Mouse (Mus musculus) forebrain, embryonic 11.5 days (tissue): ENCODE results near the gene Rnaseh2b. TPM values are rescaled to one million over a fixed set of nuclear protein-coding genes. Genes with fewer than 3 reads are reported as not detected.

Experiments
- ATAC-seq: fragments of 200-750 bp; cut with Nextera tagmentation; replicated peaks from 2 replicates; pipeline ENCODE4 v1.8.0; 2017; ENCODE audit warnings: moderate TSS enrichment; ENCODE audit not compliant: low FRiP score
- DNase-seq: peaks from one replicate; pipeline ENCODE4 v3.0.0-alpha.2; 2017; ENCODE audit warnings: low spot score
- H3K27ac ChIP-seq: fragments of 300-500 bp; sonication (generic); 2 replicates; pipeline ENCODE4 v1.5.1; 2014; ENCODE audit warnings: low read depth, low read length
- H3K27me3 ChIP-seq: fragments of 300-500 bp; sonication (generic); 2 replicates; pipeline ENCODE4 v1.6.1; 2014; ENCODE audit warnings: mild to moderate bottlenecking, low read length, mixed read lengths; ENCODE audit not compliant: control insufficient read depth, insufficient read depth
- H3K36me3 ChIP-seq: fragments of 300-500 bp; sonication (generic); 2 replicates; pipeline ENCODE4 v1.6.1; 2014; ENCODE audit warnings: mild to moderate bottlenecking, low read length, moderate library complexity, mixed read lengths; ENCODE audit not compliant: control insufficient read depth, insufficient read depth
- H3K4me1 ChIP-seq: fragments of 300-500 bp; sonication (generic); replicated peaks from 2 replicates; pipeline ENCODE4 v1.6.1; 2014; ENCODE audit warnings: low read length, mixed read lengths; ENCODE audit not compliant: control insufficient read depth, insufficient read depth
- H3K4me2 ChIP-seq: fragments of 300-500 bp; sonication (generic); 2 replicates; pipeline ENCODE4 v1.6.1; 2014; ENCODE audit warnings: low read depth, mild to moderate bottlenecking, low read length, moderate library complexity, mixed read lengths; ENCODE audit not compliant: severe bottlenecking
- H3K4me3 ChIP-seq: fragments of 300-500 bp; sonication (generic); 2 replicates; pipeline ENCODE4 v1.5.1; 2014; ENCODE audit warnings: low read depth, low read length
- H3K9ac ChIP-seq: fragments of 300-500 bp; sonication (generic); 2 replicates; pipeline ENCODE4 v1.6.1; 2014; ENCODE audit warnings: low read length
- H3K9me3 ChIP-seq: fragments of 300-500 bp; sonication (generic); 2 replicates; pipeline ENCODE4 v1.6.1; 2016; ENCODE audit warnings: low read length, mixed read lengths; ENCODE audit not compliant: control insufficient read depth
- WGBS: fragments of 180-500 bp; shearing (Covaris S2); extraction: QIAGEN DNeasy Blood & Tissue Kit; methylation state at CpG from one replicate; pipeline ENCODE4 v1.1.7; 2014; 5-methylcytosine and 5-hydroxymethylcytosine counted together
- polyA plus RNA-seq: library from polyadenylated mRNA; unstranded; fragments of >200 nt; fragmentation: Nextera tagmentation; extraction: Ambion mirVana; gene quantifications from 2 replicates; pipeline ENCODE4 v1.2.1, GENCODE M21; 2014

Rnaseh2b gene
- polyA plus RNA-seq, 1 experiment from 2014 or later = 71.7 TPM

GRCm38 (mm10) chr14:62298808-62299207, 6.4 kb downstream of the Rnaseh2b start:
- H3K27ac ChIP-seq = no peak overlapping the region
- H3K4me3 ChIP-seq = no peak overlapping the region
- no peak overlapping the region for H3K4me2 ChIP-seq
- no peaks in the 10 kb centered on the region for H3K9me3 ChIP-seq
- H3K27me3 ChIP-seq = no peaks in the 10 kb centered on the region
- H3K9ac ChIP-seq = no peak overlapping the region
- ATAC-seq (no peak), DNase-seq (no peak)
- WGBS = 86% methylated on average over 1 of the region's 1 CpGs
- H3K36me3 ChIP-seq = no peaks in the 10 kb centered on the region
- no peaks in the 10 kb centered on the region for H3K4me1 ChIP-seq

- H3K4me1 ChIP-seq = no peaks in the 10 kb centered on the region
- H3K27me3 ChIP-seq = no peaks in the 10 kb centered on the region
- no peak for ATAC-seq
- H3K4me3 ChIP-seq = no peak overlapping the region
- H3K27ac ChIP-seq = no peak overlapping the region
- DNase-seq = no peak
- no peak overlapping the region for H3K4me2 ChIP-seq
- H3K9me3 ChIP-seq = no peaks in the 10 kb centered on the region
- H3K36me3 ChIP-seq = no peaks in the 10 kb centered on the region
- 83% methylated on average over 3 of the region's 3 CpGs for WGBS
- H3K9ac ChIP-seq = no peak overlapping the region
Observed at GRCm38 (mm10) chr14:62300031-62300430, 7.6 kb downstream of the Rnaseh2b start.

GRCm38 (mm10) chr14:62307555-62307954, 15.2 kb downstream of the Rnaseh2b start:
- Histone ChIP-seq H3K27ac (no peak overlapping the region), H3K4me1 (no peaks in the 10 kb centered on the region), H3K27me3 (no peaks in the 10 kb centered on the region), H3K9me3 (no peaks in the 10 kb centered on the region), H3K9ac (no peak overlapping the region), H3K4me2 (no peak overlapping the region), H3K4me3 (no peak overlapping the region), H3K36me3 (no peaks in the 10 kb centered on the region)
- DNase-seq (no peak), ATAC-seq (no peak)
- WGBS = 89% methylated on average over 1 of the region's 1 CpGs

GRCm38 (mm10) chr14:62309026-62309425, 16.6 kb downstream of the Rnaseh2b start:
- Histone ChIP-seq H3K4me3 (no peak overlapping the region), H3K36me3 (no peaks in the 10 kb centered on the region), H3K4me2 (no peak overlapping the region), H3K27ac (no peak overlapping the region), H3K4me1 (no peaks in the 10 kb centered on the region), H3K9ac (no peak overlapping the region), H3K27me3 (no peaks in the 10 kb centered on the region), H3K9me3 (no peaks in the 10 kb centered on the region)
- ATAC-seq (no peak), DNase-seq (no peak)
- 66% methylated on average over 2 of the region's 2 CpGs for WGBS

- no peak overlapping the region for H3K4me2 ChIP-seq
- DNase-seq (no peak), ATAC-seq (no peak)
- H3K4me1 ChIP-seq = no peaks in the 10 kb centered on the region
- 96% methylated on average over 1 of the region's 1 CpGs for WGBS
- no peaks in the 10 kb centered on the region for H3K9me3 ChIP-seq
- no peak overlapping the region for H3K9ac ChIP-seq
- H3K4me3 ChIP-seq = no peak overlapping the region
- no peaks in the 10 kb centered on the region for H3K27me3 ChIP-seq
- no peaks in the 10 kb centered on the region for H3K36me3 ChIP-seq
- no peak overlapping the region for H3K27ac ChIP-seq
Observed at GRCm38 (mm10) chr14:62311672-62312071, 19.3 kb downstream of the Rnaseh2b start.

GRCm38 (mm10) chr14:62322581-62323344, 30.4 kb downstream of the Rnaseh2b start:
- H3K4me1 ChIP-seq = no peaks in the 10 kb centered on the region; the same call in 1 of the 2 replicates

GRCm38 (mm10) chr14:62323457-62323856, 31.1 kb downstream of the Rnaseh2b start:
- no peak for ATAC-seq
- Histone ChIP-seq H3K4me2 (no peak overlapping the region), H3K36me3 (no peaks in the 10 kb centered on the region), H3K4me3 (no peak overlapping the region), H3K27ac (no peak overlapping the region), H3K27me3 (no peaks in the 10 kb centered on the region), H3K9me3 (no peaks in the 10 kb centered on the region), H3K4me1 (no peaks in the 10 kb centered on the region; the same call in 1 of the 2 replicates), H3K9ac (no peak overlapping the region)
- no peak for DNase-seq
- WGBS = 91% methylated on average over 5 of the region's 5 CpGs

More at GRCm38 (mm10) chr14:62322581-62323344, 30.4 kb downstream of the Rnaseh2b start:
- H3K27me3 ChIP-seq = no peaks in the 10 kb centered on the region
- H3K9ac ChIP-seq = no peak overlapping the region
- H3K9me3 ChIP-seq = no peaks in the 10 kb centered on the region
- no peaks in the 10 kb centered on the region for H3K36me3 ChIP-seq
- H3K27ac ChIP-seq = no peak overlapping the region
- 34% methylated on average over 6 of the region's 6 CpGs for WGBS
- DNase-seq (no peak), ATAC-seq (no peak)
- H3K4me3 ChIP-seq = no peak overlapping the region
- H3K4me2 ChIP-seq = no peak overlapping the region

GRCm38 (mm10) chr14:62324943-62325342, 32.6 kb downstream of the Rnaseh2b start:
- Histone ChIP-seq H3K9me3 (no peaks in the 10 kb centered on the region), H3K27me3 (no peaks in the 10 kb centered on the region), H3K9ac (no peak overlapping the region), H3K4me3 (no peak overlapping the region), H3K36me3 (no peaks in the 10 kb centered on the region), H3K4me1 (no peaks in the 10 kb centered on the region; the same call in 1 of the 2 replicates), H3K27ac (no peak overlapping the region), H3K4me2 (no peak overlapping the region)
- ATAC-seq (no peak), DNase-seq (no peak)
- WGBS = 88% methylated on average over 5 of the region's 5 CpGs

GRCm38 (mm10) chr14:62326026-62326425, 33.6 kb downstream of the Rnaseh2b start:
- Histone ChIP-seq H3K36me3 (no peaks in the 10 kb centered on the region), H3K4me1 (no peaks in the 10 kb centered on the region; the same call in 1 of the 2 replicates), H3K27ac (no peak overlapping the region), H3K4me2 (no peak overlapping the region), H3K4me3 (no peak overlapping the region), H3K9me3 (no peaks in the 10 kb centered on the region), H3K27me3 (no peaks in the 10 kb centered on the region), H3K9ac (no peak overlapping the region)
- 91% methylated on average over 3 of the region's 3 CpGs for WGBS
- ATAC-seq = no peak
- DNase-seq = no peak
